Mouse (Mus musculus): Measurements from ENCODE around the gene C3ar1. TPM values are rescaled to one million over a fixed set of nuclear protein-coding genes. Genes with fewer than 3 reads are reported as not detected.

The C3ar1 gene
- polyA plus RNA-seq (2017; shearing (Covaris generic)), result under 1 TPM in 1 of 2 experiments, not detected in 1; 0.30 TPM

GRCm38 (mm10) chr6:122855955-122856354 is at the start of gene C3ar1:
Gene C3ar1 (minus strand): TSS chr6:122856161.

GRCm38 (mm10) chr6:122873871-122874719 is 18.1 kb upstream of the C3ar1 start, which contains the start of gene Necap1:
Gene Necap1 (plus strand): TSS chr6:122874474.

GRCm38 (mm10) chr6:122819306-122820070 is 36.5 kb downstream of the C3ar1 start, which contains the start of gene Foxj2:
Gene Foxj2 (plus strand): TSS chr6:122819914.

GRCm38 (mm10) chr6:122801301-122801800 is 54.6 kb downstream of the C3ar1 start, which contains the start of gene Slc2a3:
Gene Slc2a3 (minus strand): TSS chr6:122801640.

Other genes with a start within 250 kb of the C3ar1 start
- not detected for gene Gdf3, start 246.1 kb downstream of the C3ar1 start, polyA plus RNA-seq (2017; shearing (Covaris generic))
- not detected for gene Dppa3, start 229.8 kb downstream of the C3ar1 start, polyA plus RNA-seq (2017; shearing (Covaris generic))
- gene Nanog, start 148.7 kb downstream of the C3ar1 start, polyA plus RNA-seq (2017; shearing (Covaris generic)), result under 1 TPM; 0.11 to 0.23 TPM
- 10 to 100 TPM; 46.6 to 85.9 TPM for gene Slc2a3, start 54.5 kb downstream of the C3ar1 start, polyA plus RNA-seq (2017; shearing (Covaris generic))
- 10 to 100 TPM; 36.6 to 36.7 TPM for gene Foxj2, start 36.2 kb downstream of the C3ar1 start, polyA plus RNA-seq (2017; shearing (Covaris generic))
- gene Necap1, start 18.3 kb upstream of the C3ar1 start, polyA plus RNA-seq (2017; shearing (Covaris generic)), result 10 to 100 TPM; 22.9 to 34.7 TPM
- gene Clec4a1, start 65.7 kb upstream of the C3ar1 start, polyA plus RNA-seq (2017; shearing (Covaris generic)), result under 1 TPM; 0.27 to 0.95 TPM
- 1 to 10 TPM in 1 of 2 experiments, not detected in 1; 1.1 TPM for gene Clec4a3, start 96.4 kb upstream of the C3ar1 start, polyA plus RNA-seq (2017; shearing (Covaris generic))
- gene Clec4a4, start 134.2 kb upstream of the C3ar1 start, polyA plus RNA-seq (2017; shearing (Covaris generic)), result not detected
- not detected for gene Clec4b1, start 193.8 kb upstream of the C3ar1 start, polyA plus RNA-seq (2017; shearing (Covaris generic))

Data from inflammation-experienced regulatory T-cells (primary cell).